Mouse (Mus musculus) E14TG2a.4 (cell line): ENCODE data around the gene Ciz1.

Experiments
- H3K27me3 ChIP-seq: 2 replicates; pipeline ENCODE4 v1.6.1; 2014; ENCODE audit warnings: low read length, control low read depth; ENCODE audit not compliant: insufficient read depth
- H3K36me3 ChIP-seq: 2 replicates; pipeline ENCODE4 v1.6.1; 2014; ENCODE audit warnings: low read length, control low read depth; ENCODE audit not compliant: insufficient read depth
- H3K4me1 ChIP-seq: replicated peaks from 2 replicates; pipeline ENCODE4 v1.6.1; 2014; ENCODE audit warnings: low read depth, low read length, control low read depth
- H3K4me3 ChIP-seq: replicated peaks from 2 replicates; pipeline ENCODE4 v1.5.1; 2014; ENCODE audit warnings: mild to moderate bottlenecking, low read length
- H3K9me3 ChIP-seq: 2 replicates; pipeline ENCODE4 v1.6.1; 2014; ENCODE audit warnings: low read length, control low read depth
- CTCF ChIP-seq: conservative IDR thresholded peaks from 2 replicates; pipeline ENCODE4 v1.5.1; 2014; ENCODE audit warnings: low read length
- NANOG ChIP-seq: IDR thresholded peaks from 2 replicates; pipeline ENCODE4 v1.6.1; 2014; ENCODE audit warnings: borderline replicate concordance, low read length, mixed read lengths
- POU5F1 ChIP-seq: IDR thresholded peaks from 2 replicates; pipeline ENCODE4 v1.6.1; 2014; ENCODE audit warnings: low read length, borderline replicate concordance

Ciz1 gene

GRCm38 (mm10) chr2:32392063-32392462 lies 39.9 kb downstream of the Ciz1 start:
- Histone ChIP-seq H3K9me3 (peaks cover 10% of the 10 kb centered on the region), H3K27me3 (peaks cover 5% of the 10 kb centered on the region), H3K4me3 (no peak overlapping the region), H3K36me3 (no peaks in the 10 kb centered on the region), H3K4me1 (peaks cover 37% of the 10 kb centered on the region)
- TF ChIP-seq CTCF (no peak), POU5F1 (no peak), NANOG (no peak)

DNA sequence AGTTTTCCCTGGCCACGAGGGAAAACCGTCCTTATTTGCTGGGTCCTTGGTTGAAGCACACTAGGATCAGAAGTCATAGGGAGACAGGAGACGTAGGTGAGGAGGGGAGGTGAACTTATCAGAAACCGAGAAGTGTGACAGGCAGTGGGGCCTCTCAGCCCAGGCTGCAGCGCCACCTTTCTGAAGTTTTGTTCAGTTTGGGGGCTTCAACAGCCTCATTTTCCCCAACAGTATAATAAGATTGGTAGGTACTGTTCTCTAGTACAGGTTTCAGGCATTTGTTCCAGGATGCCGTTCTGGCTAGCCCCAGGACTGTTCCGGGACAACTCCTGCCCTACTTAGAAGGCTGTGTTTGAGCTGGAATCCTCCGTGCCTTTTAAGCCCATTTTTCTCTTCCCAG lies 42.8 kb downstream of the Ciz1 start:
- Histone ChIP-seq H3K27me3 (no peaks in the 10 kb centered on the region), H3K4me1 (peaks cover 53% of the 10 kb centered on the region), H3K9me3 (peaks cover 10% of the 10 kb centered on the region), H3K4me3 (peak overlapping the region; percentile 95), H3K36me3 (peaks cover 11% of the 10 kb centered on the region)
- TF ChIP-seq CTCF (no peak), NANOG (no peak), POU5F1 (no peak)

GRCm38 (mm10) chr2:32395484-32395945 lies 43.4 kb downstream of the Ciz1 start, which contains the start of gene Ptges2:
Ptges2 (plus strand) TSS chr2:32395896.
- peaks cover 53% of the 10 kb centered on the region for H3K4me1 ChIP-seq
- no peaks in the 10 kb centered on the region for H3K27me3 ChIP-seq
- TF ChIP-seq POU5F1 (no peak), CTCF (no peak), NANOG (no peak)
- H3K4me3 ChIP-seq = peak within 1 kb of the TSS; percentile 95
- H3K36me3 ChIP-seq = peaks cover 15% of the 10 kb centered on the region
- H3K9me3 ChIP-seq = peaks cover 10% of the 10 kb centered on the region

DNA sequence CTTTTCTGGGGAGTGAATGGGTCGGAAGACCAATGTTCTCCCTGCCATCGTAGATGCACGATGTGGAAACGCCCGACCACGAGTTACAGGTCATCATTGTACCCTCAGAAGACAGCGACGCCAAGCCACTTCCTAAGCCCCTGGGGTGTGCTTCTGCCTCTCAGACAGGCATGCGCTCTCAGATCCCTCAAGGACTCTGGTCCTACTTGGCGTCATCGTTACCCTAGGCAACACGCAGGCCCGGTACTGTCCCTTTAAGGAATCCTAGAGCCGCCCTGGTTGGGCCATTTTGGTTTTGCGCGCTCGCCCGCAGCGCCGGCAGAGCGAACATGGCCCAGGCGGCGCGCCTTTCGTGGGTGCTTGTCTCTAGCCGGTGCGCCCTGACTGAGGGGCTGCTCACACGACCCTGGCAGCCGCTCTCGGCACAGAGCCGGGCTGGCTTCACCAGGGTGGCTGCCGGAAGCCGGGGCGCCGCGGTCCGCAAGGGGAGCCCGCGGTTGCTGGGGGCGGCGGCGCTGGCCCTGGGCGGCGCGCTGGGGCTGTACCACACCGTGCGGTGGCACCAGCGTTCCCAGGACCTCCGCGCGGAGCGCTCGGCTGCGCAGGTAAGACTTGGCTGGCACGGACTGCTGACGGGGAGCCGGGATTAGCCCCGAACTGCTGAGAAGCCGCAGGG lies 44.0 kb downstream of the Ciz1 start:
- Histone ChIP-seq H3K27me3 (no peaks in the 10 kb centered on the region), H3K4me1 (peaks cover 53% of the 10 kb centered on the region), H3K4me3 (peak overlapping the region; percentile 95), H3K36me3 (peaks cover 20% of the 10 kb centered on the region), H3K9me3 (peaks cover 10% of the 10 kb centered on the region)
- TF ChIP-seq NANOG (no peak), CTCF (no peak), POU5F1 (no peak)

- TF ChIP-seq POU5F1 (no peak), NANOG (no peak), CTCF (no peak)
- Histone ChIP-seq H3K4me3 (peak overlapping the region; percentile 95), H3K36me3 (peaks cover 26% of the 10 kb centered on the region), H3K9me3 (peaks cover 10% of the 10 kb centered on the region), H3K27me3 (no peaks in the 10 kb centered on the region), H3K4me1 (peaks cover 53% of the 10 kb centered on the region)
Measured at GRCm38 (mm10) chr2:32396695-32397094, 44.6 kb downstream of the Ciz1 start.

GRCm38 (mm10) chr2:32404663-32405062 lies 52.5 kb downstream of the Ciz1 start:
- Histone ChIP-seq H3K36me3 (peaks cover 32% of the 10 kb centered on the region), H3K4me3 (no peak overlapping the region), H3K4me1 (peaks cover 47% of the 10 kb centered on the region), H3K27me3 (no peaks in the 10 kb centered on the region), H3K9me3 (no peaks in the 10 kb centered on the region)
- no peak for TF ChIP-seq NANOG
- no peak for TF ChIP-seq POU5F1
- TF ChIP-seq CTCF = peak; percentile 99

DNA sequence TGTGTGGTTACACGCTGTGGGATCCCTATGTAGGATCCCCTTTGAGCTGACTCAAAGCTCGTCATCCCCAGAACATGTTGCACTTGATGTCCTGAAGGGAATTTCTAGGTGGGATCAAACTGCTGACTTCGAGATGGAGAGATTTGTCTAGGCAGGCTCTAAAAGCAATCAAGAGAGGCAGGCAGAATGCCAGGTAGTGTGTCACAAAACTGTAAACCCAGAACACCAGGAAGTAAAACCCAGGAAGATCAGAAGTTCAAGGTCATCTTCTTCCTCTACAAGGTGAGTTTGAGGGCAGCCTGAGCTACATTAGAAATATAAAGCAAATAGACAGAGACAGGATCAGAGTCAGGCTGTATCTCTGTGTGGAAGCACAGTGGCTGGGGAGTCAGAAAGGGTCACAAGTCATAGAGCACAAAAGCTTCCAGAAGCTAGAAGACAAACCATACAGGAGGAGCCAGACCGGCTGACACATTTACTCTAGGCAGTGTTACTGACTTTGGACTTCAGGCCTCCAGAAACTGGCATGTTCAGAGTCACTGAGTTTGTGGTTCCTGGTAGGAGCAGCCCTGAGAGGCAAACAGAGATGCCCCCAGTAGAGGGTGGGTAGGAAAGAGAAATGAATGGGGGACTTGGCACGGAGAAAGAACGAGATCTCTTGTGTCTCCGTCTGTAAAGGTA lies 55.2 kb downstream of the Ciz1 start:
- H3K4me3 ChIP-seq = no peak overlapping the region
- H3K9me3 ChIP-seq = no peaks in the 10 kb centered on the region
- no peaks in the 10 kb centered on the region for H3K27me3 ChIP-seq
- no peak for TF ChIP-seq POU5F1
- TF ChIP-seq CTCF = no peak
- TF ChIP-seq NANOG = no peak
- H3K36me3 ChIP-seq = peaks cover 8% of the 10 kb centered on the region
- H3K4me1 ChIP-seq = peaks cover 24% of the 10 kb centered on the region
